Mouse (Mus musculus) cerebellum, adult 9-10 months (tissue): Measurements from ENCODE around the gene D330045A20Rik.
"Not testable (repeated sequence)": the region's sequence is repeated elsewhere in the genome, so short reads cannot be mapped to it uniquely, and the experiment has no call there.

ENCODE experiments used
- DNase-seq: peaks from one replicate; pipeline ENCODE4 v3.0.0; 2022

Gene D330045A20Rik

DNA sequence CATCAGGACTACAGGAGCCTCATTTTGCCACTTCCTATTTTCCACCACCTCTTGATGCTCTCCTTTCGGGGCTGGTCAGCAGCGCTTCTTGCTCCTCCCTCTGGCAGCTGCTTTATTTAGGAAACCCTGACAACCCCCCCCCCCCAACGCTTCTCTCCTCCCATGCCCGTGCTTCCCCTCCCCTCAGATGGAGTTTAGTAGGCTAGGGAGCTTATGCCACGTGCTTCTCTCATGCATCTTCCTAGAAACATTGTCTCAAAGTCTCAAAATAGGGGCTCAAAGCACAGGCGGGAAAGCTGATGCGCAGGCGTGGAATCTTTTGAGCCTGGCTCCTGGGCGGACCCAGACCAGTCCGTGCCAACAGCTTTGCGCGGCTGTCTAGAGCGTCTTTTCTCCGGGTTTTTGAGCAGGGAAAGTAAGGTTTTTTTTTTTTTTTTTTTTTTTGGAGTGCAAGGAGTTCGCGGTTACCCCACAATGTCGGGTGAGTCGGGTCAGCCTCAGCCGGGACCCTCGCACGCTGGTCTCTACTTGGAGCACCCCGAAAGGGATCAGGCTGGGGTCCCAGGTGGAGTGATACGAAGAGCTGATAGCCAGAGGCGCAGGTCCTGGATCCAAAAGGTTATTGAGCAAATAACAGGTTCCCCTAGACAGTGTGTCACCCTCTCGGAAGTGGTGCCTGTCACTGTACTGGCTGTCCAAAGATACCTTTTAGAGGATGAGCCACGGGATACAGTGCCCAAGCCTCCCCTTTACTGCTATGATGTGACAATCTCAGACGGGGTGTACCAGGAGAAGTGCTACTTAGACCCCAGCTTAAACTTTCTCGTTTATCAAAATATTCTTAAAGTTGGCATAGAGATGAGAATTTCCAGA is at the start of gene D330045A20Rik:
Gene D330045A20Rik, plus strand, starts transcription at position 346 of the 873 bp plus-strand sequence.
- DNase-seq, result no peak

DNA sequence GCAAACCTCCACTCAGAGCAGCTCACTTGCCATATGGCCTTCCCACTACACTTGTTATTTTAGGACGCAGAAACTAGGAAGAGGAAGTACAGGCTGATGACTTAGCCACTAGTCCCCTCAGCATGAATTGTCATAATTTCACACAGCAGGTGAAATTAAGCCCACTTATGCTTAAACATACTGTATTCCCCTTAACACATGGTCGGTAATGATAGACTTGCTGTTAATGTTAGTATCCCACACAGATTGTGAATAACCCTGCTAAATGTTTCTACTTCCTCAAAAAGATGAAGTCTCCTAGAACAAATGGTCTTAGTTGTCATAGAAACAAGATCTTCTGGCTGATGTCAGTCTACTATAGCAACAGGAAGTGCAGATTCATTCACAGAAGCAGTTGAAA is 47.6 kb upstream of the D330045A20Rik start:
- no peak for DNase-seq

DNA sequence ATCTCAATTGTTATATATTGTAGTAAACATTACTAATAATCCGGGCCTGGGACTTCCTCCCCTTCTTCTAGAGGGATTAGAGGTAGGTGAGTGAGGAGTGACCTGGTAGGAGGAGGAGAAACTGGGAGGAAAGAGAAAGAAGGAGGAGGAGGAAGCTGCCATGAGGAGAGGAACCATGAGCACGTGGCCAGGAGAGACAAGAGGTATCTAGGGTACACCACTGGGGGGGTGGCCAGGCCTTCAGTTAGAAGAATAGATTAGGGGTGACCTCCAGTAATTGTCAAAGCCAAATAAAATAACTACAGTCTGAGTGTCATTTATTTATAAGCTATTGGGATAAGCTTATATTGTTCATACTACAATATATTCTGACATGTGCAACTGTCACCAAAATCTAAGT is 45.0 kb upstream of the D330045A20Rik start:
- no peak for DNase-seq

DNA sequence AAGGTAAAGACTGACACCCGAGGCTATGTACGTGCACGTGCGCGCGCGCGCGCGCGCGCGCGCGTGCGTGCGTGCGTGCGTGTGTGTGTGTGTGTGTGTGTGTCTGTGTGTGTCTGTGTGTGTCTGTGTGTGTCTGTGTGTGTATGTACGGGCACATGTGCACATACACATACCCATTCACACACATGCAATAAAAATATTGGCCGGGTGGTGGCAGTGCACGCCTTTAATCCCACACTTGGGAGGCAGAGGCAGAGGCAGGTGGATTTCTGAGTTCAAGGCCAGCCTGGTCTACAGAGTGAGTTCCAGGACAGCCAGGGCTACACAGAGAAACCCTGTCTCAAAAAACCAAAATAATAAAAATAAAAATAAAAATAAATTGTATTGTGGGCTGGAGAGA is 39.1 kb upstream of the D330045A20Rik start:
- not testable (repeated sequence) for DNase-seq

DNA sequence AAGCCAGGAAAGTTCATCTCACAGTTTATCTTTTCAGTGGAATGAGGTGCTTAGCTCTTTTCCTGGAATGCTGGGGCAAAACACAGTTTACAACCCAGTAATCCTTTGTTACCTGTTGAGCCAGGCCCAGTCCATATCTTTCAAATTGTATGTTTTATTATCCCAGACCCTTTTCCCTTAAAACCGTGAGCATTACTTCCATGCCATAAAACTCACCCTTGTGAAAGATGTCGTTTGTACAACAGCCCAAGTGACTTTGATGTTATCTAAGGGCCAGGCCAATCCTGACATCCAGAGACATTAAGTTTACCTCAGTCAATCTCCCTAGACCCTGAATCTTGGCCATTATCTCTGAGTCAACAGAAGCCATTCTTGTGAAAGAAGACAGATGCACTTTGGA is 23.4 kb upstream of the D330045A20Rik start:
- no peak for DNase-seq

DNA sequence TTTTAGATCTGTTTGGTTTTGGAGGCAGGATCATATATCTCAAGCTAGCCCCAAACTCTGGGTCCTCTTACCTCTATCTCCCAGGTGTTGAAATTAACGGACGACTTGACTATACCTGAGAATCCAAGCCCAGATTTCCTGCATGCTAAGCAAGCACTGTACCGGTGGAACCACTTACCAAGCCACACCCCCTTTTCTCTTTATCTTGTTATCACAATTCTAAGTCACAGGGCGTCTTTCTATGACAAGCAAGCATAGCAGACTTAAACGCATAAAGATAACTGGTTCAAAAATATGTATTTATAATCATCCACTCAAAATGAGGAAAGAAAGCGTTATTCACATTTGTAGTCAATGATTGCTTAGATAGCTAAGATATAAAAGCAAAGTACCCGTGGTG is 1.9 kb downstream of the D330045A20Rik start:
- no peak for DNase-seq

DNA sequence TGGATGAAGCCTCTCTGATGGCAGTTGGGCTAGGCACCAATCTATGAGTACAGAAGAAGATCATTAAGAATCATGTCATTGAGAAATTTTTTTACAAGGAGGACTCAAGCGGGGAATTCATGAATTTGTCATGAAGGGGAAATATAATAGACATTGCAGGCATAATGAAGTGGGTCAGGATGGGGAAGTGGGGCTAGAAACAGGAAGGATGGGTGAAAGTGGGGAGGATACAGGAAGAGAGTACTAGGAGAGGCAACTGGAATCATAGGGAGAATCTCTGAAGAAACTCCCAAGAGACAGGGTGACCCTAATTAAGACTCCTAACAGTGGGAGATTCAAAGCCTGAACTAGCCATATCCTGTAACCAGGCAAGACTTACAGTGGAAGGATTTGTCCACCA is 4.8 kb downstream of the D330045A20Rik start:
- DNase-seq, result no peak

DNA sequence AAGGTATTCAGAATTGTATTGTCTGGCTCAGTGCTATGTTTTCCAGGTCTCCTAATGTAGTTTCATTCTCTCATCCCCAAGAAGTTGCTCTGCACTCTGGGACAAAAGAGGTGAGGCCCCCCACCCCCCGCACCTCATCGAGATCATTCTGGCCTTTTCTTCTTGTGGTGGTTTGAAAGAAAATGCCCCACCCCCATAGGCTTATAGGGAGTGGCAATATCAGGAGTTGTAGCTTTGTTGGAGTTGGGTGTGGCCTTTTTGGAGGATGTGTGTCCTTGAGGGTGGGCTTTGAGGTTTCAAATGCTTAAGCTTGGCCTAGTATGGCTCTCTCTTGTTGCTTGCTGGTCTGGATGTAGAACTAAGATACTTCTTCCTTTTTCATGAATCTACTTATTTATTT is 36.0 kb downstream of the D330045A20Rik start:
- DNase-seq, result no peak

DNA sequence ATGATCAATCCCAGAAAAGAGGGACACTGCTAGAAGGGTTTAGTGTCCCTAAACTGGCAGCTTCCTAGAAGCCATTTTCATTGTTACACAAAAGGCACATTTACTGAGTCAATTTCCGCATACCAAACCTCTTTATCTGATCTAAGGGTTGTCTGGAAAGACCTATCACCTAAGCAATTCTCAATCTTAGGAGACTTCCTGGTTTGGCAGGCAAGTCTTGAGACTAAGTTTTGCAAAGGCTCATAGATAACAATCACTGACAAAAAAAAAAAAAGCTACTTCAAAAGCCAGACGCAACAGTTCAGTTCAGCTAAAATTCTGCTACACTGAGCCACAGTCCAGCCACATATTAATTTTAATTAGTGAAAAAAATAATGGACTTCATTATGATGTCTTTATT is 39.1 kb downstream of the D330045A20Rik start:
- DNase-seq, result no peak

DNA sequence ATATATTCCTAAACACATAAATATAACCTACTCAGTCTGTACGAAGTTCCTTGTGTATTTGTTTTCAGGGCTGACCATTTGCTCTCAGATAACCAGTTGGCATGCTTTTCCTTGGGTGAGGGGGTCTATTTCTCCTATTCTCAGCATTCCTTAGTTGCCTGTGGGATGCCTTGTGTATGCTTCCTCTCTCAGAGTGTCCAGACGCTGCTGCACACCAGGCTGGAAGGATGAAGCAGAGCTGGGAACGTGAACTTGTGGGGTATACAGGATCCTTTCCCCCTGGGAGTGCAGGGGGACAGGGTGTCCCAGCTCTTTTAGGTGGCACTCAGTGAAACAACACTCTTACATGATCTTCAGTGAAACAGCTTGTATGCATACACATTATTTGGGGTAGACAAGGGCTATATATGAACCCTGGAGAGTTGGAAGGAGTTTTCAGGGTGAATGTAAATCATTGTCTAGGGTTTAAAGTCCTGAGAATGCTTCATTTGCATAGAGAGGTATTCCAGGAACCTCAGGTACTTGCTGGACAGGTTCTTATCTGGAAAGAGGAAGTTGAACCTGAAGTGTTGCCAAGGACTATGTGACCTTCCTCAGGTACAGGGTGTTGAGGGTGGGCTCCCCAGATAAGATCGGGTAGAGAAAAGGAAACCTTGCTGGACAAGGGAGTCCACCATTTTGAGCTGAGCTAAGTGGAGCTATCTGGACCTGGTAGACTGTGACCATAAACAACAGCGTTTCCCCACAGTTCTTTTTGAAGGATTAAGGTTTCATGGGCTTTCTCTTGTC is 44.3 kb downstream of the D330045A20Rik start:
- DNase-seq, result no peak

DNA sequence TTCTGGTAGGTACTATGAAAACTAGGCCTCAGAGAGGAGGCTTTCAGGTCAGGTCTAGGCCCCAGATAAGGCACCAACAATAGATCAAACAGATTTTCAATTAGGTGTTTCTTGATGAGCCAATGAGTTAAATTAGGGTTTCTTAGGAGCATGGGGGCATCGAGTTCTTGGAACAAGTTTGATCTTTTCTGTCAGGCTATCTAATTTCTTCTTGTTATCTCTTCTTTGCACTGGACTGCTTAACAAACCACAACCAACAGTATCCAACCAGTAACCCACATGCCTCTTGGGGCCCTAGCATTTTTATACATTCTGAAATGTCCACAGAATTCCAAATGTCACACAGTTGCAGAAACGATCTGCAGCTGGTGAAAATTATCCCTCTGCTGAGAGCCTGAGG is 45.6 kb downstream of the D330045A20Rik start:
- DNase-seq, result no peak

DNA sequence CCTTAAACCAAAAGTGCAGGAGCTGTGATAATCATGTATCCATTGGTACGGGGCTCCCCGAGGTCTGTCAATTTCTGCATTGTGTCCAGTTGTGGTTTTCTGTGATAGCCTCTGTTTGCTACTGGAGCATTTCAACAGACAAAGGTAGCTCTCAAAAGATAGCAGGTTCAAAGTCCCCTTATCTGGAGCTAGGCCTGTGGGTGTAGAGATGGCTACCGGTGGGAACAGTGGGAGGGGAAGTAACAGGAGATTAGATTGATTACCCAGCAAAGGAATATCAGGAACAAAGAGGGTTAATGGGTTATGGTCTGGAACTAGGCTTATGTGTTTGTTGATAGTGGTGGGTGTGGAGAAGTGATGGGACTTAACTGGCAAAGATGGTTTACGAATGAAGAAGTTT is 46.8 kb downstream of the D330045A20Rik start:
- DNase-seq, result no peak

DNA sequence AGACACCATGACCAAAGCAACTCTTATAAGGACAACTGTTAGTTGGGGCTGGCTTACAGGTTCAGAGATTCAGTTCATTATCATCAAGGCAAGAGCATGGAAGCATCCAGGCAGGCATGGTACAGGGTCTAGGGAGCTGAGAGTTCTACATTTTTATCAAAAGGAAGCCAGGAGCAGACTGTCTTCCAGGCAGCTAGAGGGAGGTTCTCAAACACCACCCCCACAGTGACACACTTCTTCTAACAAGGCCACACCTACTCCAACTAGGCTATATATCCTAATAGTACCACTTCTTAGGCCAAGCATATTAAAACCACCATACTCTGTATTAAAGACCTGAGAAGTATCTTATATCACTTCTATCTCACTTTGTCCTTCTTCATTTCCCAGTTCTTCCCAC is 49.5 kb downstream of the D330045A20Rik start:
- DNase-seq, result no peak

DNA sequence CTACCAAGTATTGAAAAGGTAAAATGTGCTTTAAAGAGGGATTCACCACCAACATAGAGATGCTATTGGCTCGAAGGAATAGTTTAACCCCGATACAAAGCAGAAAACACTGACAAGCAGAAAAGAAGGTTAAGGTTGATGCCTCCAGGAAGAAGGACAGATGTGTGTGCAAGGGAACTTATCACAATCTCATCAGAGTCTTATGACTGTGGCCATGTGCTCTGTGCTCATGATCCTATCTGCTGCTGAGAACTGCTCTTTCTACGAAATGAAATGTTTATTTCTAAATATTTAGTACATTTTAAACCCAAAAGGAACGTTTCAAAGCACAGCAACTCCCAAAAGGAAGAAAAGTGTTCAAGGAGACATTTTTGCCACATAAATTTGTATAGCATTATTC is 52.1 kb downstream of the D330045A20Rik start:
- DNase-seq, result no peak

DNA sequence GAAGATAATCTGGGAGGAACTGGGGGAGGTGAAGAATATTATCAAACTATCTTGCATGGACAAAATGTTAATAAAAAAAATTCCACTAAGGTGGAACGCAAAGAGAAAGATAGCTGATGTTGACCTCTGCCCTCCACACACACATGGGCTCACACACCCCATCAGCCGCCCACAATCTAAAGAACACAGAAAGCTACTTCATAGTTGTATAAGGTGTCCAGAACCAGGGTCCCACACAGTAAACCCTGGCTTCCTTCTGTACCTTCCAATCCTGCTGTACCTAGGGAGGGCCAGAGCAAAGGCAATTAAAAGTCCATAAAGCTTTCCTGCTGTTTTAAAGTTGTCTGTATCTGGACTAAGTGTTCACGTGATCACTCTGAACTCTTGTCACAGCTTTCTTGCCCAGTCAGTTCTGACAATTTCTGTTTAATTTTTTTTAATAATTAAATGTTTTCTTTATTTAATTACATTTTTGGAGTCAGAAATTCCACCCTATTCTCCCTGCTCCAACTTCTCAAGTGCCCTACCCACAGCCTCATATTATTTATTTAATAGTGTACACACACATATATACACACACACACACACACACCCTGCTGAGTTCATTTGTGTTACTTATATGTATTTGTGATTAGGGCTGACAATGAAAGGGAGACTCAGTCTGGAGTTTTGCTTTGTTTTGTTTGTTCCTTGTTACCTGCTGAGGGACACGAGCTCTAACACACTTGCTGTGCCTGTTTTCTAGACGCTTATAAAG is 57.7 kb downstream of the D330045A20Rik start:
- no peak for DNase-seq

DNA sequence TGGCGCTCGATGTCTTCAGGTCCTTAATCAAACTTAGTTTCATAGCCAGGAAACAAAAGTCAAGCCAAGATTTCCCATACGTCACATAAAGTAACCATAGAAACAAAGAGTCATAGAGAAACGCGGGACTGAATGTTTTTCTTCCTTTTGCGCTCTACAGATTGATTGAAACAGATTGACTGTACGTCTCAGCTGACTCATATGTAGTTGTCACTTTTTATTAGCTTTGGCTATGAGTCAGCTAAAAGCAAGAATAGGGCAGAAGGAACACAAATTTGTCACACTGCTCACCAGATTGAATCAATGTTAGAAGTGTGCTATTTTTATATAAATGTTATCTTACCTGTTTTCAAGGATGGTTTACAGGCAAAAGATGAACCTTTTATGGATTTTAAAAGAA is 63.6 kb downstream of the D330045A20Rik start:
- no peak for DNase-seq

DNA sequence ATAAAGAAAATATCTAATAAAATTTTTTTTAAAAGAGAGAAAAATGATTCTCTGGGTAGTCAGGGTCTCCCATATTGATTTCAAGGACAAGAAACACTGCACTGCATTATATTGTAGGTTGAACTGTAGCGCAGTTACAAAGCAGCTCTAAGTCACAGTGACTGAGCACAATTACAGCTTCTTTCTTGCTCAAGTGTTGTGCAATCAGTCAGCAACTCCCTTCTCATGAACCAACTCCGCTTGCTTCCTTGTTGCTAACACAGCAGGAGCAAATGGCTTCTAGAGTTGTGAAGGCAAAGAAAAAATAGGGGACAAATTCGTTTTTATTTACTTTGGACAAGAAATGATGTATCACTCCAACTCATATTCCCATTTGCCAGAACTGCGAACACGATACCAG is 70.3 kb downstream of the D330045A20Rik start:
- DNase-seq, result no peak

DNA sequence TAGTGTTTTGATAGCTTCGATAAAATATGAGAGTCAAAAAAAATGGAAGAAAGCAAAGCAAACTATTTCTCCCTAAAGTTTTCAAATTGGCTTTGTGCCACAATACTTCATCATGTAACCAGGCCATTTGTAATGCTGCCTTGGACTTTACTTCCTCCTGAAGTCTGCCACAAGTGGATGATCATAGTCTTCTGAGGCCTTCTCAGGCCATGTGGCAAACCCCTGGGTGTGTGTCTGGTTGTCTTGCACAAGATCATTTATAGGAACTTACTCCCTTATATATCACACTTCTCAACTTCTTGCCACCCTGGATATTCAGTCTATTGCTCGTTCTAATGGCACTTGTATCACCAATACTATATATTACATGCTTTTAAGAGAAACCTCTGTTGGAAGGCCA is 71.9 kb downstream of the D330045A20Rik start:
- DNase-seq, result no peak

DNA sequence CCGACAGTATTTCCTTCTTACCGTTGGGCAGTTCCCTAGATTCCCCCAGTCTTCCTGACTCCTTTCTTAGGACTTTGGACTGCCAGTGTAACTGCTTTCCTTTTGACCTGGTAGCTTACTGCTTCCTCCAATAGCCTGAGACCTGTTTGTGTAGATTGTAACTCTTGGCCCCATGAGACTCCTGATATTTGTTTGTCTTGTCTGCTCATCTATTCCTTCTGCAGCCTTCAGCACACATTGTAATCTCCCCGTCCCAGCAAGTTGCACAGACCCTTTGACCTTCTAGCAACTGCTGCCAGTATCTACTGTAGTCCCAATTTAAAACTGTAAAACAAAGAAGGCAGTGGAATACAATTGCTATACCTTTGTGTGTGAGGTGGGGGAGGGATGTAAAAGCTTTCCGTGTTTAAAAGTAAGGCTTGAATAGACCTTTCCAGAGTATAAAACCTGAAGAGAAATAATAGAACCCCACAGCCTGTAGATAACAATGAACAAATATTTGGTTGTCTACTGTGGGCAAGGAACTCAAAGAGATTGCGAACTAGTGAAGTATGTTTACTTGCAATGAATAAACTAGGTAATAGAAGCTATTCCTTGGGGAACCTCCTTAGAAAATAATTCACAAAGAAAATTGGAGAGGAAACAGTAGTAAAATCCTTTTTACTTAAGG is 82.2 kb downstream of the D330045A20Rik start:
- no peak for DNase-seq

DNA sequence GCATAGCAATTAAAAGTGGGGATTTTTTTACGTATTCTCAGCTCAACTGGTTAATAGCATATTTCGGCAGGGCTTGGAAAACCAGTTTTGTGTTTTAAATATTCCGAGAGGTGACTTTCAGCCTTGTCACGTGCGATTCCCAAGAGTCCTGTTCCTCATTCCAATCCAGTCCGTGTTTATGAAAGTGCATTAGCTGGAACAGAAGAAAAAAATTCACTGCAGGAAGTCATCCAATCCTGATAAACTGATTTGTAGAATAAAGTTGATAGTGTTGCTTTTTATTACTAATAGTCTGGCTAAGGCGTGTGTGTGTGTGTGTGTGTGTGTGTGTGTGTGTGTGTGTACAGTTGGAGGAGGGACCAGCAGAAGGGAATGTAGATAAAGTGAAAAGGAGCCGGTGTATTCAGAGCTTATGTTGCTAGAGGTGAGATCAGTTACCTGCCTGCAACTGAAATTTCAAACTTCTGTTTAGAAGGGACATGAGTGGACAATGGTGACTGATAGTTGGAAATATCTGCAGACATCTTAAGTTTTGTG is 82.8 kb downstream of the D330045A20Rik start, which contains the start of gene Rnf128:
Gene Rnf128, plus strand, starts transcription at position 392 of the 537 bp plus-strand sequence.
- DNase-seq, result no peak

DNA sequence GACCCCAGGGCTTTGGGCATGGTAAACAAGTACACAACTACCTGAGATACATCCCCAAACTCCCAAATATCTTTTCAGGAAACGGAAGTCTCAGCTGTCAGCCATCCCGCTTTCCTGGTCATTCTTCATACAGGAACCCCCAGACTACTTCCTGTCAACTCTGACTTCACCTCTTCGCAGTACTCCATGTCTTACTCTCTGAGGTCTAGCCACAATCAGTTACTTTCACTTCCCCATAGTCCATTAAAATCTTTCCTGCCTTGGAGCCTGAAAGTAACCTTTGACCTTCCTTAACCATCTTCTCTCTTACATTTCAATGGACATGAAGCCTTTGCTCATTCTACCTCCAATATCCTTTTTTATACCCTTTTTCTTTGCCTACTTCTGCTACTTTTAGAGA is 89.9 kb downstream of the D330045A20Rik start:
- no peak for DNase-seq

DNA sequence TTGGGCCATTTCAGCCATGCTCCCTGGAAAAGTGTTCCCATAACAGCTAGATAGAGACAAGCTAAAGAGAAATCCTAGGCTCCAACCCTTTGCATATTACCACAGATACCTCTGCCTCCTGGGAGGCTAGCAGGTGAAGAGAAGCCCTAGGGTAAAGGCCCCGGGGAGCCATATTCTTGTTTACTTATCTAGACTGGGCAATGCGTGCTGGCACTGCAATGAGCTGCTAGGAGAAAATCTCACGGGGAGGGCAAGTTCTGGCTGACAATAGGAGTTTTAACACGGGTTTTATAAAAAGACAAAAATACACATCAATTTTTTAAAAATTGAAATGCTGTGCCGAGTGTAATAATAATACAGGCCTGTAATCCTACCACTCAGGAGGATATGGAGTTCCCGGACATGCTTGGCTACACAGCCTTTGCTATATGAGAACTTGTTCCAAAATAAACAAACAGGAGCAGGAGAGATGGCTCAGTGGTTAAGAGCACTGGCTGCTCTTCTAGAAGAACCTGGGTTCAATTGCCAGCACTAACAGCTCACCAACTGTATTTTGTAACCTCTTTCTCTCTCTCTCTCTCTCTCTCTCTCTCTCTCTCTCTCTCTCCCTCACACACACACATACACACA is 98.6 kb downstream of the D330045A20Rik start:
- no peak for DNase-seq
